Mouse (Mus musculus) heart, embryonic 16.5 days (tissue): ENCODE data around the gene Mrpl39. TPM values are rescaled to one million over a fixed set of nuclear protein-coding genes. Genes with fewer than 3 reads are reported as not detected.

ENCODE experiments used
- ATAC-seq: fragments of 200-750 bp; cut with Nextera tagmentation; replicated peaks from 2 replicates; pipeline ENCODE4 v1.8.0; 2017; ENCODE audit warnings: moderate number of reproducible peaks; ENCODE audit not compliant: insufficient read depth, low FRiP score; ENCODE audit errors: extremely low read depth
- H3K27ac ChIP-seq: fragments of 300-500 bp; sonication (generic); 2 replicates; pipeline ENCODE4 v1.5.1; 2014; ENCODE audit warnings: mild to moderate bottlenecking, low read length, control low read depth, moderate library complexity
- H3K27me3 ChIP-seq: fragments of 300-500 bp; sonication (generic); 2 replicates; pipeline ENCODE4 v1.6.1; 2014; ENCODE audit warnings: low read length, mixed read lengths; ENCODE audit not compliant: control insufficient read depth, insufficient read depth
- H3K36me3 ChIP-seq: fragments of 300-500 bp; sonication (generic); 2 replicates; pipeline ENCODE4 v1.6.1; 2014; ENCODE audit not compliant: control insufficient read depth, insufficient read depth
- H3K4me1 ChIP-seq: fragments of 300-500 bp; sonication (generic); 2 replicates; pipeline ENCODE4 v1.6.1; 2014; ENCODE audit warnings: low read length, mixed read lengths; ENCODE audit not compliant: control insufficient read depth, insufficient read depth
- H3K4me2 ChIP-seq: fragments of 300-500 bp; sonication (generic); 2 replicates; pipeline ENCODE4 v1.6.1; 2014; ENCODE audit warnings: low read depth, mild to moderate bottlenecking, control low read depth, low read length
- H3K4me3 ChIP-seq: fragments of 300-500 bp; sonication (generic); 2 replicates; pipeline ENCODE4 v1.5.1; 2014; ENCODE audit warnings: mild to moderate bottlenecking, control low read depth, low read length
- H3K9ac ChIP-seq: fragments of 300-500 bp; sonication (generic); 2 replicates; pipeline ENCODE4 v1.6.1; 2014; ENCODE audit warnings: low read length, control low read depth
- H3K9me3 ChIP-seq: fragments of 300-500 bp; sonication (generic); replicated peaks from 2 replicates; pipeline ENCODE4 v1.6.1; 2016; ENCODE audit warnings: low read length; ENCODE audit not compliant: control insufficient read depth
- WGBS: fragments of 180-500 bp; shearing (Covaris S2); extraction: QIAGEN DNeasy Blood & Tissue Kit; methylation state at CpG from one replicate; pipeline ENCODE4 v1.1.7; 2014; 5-methylcytosine and 5-hydroxymethylcytosine counted together
- polyA plus RNA-seq: library from polyadenylated mRNA; unstranded; fragments of >200 nt; fragmentation: Nextera tagmentation; extraction: Ambion mirVana; gene quantifications from 2 replicates; pipeline ENCODE4 v1.2.1, GENCODE M21; 2015

Gene Mrpl39
- polyA plus RNA-seq, 1 experiment from 2014 or later = 53.4 TPM

DNA sequence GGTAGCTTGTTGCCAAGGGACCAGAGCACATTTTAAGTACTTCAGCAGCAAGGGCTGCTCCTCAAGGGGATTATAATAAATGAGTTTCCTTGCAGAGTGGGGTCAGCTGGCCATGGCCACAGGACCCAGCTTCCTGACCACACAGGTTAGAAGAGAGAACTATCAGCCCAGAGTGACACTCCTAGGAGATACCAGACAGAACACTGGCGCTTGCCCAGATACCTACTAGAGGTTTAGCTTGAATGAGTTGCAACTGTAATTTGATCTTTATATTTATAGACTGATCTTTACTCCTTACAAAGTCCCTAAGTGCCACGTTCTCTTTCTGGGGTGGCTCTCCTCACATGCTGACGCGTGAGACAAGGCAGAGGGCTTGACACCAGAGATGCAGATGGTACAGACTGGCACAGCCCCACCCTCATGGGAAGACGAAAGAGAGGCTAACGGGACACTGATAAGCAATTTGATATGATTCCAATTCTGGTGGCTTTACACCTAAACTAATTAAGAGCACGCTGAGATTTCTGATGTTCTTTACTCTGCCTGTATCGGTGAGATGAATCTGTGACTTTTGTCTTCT lies 30.8 kb downstream of the Mrpl39 start:
- Histone ChIP-seq H3K27ac (no peak overlapping the region), H3K4me1 (no peaks in the 10 kb centered on the region; the same call in 1 of the 2 replicates), H3K4me3 (no peak overlapping the region), H3K9ac (no peak overlapping the region), H3K36me3 (no peaks in the 10 kb centered on the region), H3K9me3 (no peaks in the 10 kb centered on the region), H3K4me2 (no peak overlapping the region), H3K27me3 (peaks cover 3% of the 10 kb centered on the region; the same call in 1 of the 2 replicates)
- WGBS = 47% methylated on average over 8 of the region's 8 CpGs
- no peak for ATAC-seq

DNA sequence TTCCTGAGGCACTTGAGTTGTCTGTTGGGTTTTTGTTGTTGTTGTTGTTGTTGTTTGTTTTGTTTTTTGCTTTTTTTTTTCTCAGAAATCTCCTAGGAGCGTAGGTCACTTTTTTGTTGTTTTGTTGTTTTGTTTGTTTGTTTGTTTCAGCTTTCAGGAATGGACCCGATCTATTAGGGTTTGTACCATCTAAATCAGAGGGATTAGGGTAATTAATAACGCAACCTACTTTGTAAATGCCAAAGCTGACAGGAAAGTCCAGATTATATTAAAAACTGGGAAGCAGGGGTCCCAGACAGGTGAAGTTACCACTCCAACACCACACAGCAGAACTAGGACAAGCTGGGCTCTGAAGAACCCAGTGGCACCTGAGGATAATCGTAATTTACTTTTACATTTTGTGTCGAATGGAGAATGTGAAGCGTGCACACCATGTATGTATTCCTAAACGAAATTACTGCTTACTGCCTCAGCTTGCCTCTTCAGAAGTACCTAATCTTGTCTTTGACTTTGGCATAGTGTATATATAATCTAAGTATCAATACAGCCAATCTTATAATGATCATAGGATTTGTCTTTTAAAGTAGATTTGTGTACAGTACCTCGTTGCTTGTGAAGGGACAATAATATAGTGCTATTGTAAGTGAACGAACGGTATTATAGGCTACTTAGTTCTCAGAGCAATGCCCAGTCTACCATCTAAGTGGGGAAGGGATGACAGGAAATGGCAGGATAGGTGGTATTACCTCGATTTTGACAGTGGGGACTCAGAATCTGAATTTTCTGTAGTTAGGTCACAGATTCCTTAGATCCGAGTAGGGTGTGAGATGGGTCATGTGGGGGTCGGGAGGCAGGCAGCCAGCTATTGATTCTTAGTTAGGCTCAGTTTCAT lies 31.5 kb downstream of the Mrpl39 start:
- Histone ChIP-seq H3K4me2 (peak overlapping the region; percentile 99), H3K27me3 (peaks cover 3% of the 10 kb centered on the region; the same call in 1 of the 2 replicates), H3K36me3 (no peaks in the 10 kb centered on the region), H3K4me1 (no peaks in the 10 kb centered on the region; the same call in 1 of the 2 replicates), H3K4me3 (peak overlapping the region; percentile 68), H3K27ac (no peak overlapping the region), H3K9me3 (no peaks in the 10 kb centered on the region), H3K9ac (no peak overlapping the region; the same call in 1 of the 2 replicates)
- 64% methylated on average over 13 of the region's 13 CpGs for WGBS
- no peak for ATAC-seq

DNA sequence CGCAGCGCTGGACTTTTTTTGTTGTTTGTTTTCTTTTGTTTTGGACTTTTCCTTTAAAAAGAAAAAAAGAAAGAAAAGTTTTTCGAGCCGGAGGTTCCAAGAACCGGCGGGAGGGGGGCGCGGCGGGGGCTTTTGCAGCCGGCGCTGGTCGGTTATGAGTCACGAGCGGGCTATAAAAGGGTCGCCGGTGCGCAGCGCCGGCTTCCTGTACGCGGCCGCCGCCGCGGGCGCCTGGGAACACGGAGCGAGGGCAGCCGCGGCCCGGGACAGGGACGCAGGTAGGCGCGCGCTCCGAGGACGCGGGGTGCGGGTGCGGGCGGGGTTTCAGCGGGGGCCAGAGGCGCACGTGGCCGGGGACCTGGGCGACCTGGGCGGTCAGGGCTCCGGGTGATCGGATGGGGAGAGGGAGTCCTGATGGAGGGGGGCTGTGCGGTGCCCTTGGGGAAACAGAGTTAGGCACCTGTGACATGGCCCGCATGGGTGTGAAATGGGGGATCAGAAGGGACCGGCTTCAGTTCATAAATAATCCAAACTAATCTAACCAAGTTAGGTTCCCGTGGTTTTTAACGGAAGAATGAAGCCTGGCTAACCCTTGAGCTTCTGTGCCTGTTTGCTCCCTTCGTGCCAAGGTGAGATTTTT lies 32.3 kb downstream of the Mrpl39 start:
- Histone ChIP-seq H3K4me2 (peak overlapping the region; percentile 99), H3K9me3 (no peaks in the 10 kb centered on the region), H3K27ac (no peak overlapping the region), H3K9ac (peak overlapping the region; percentile 79), H3K27me3 (peaks cover 3% of the 10 kb centered on the region; the same call in 1 of the 2 replicates), H3K4me1 (no peaks in the 10 kb centered on the region; the same call in 1 of the 2 replicates), H3K36me3 (no peaks in the 10 kb centered on the region), H3K4me3 (peak overlapping the region; percentile 68)
- ATAC-seq = peak; percentile 86
- WGBS = under 1% methylated on average over 55 of the region's 55 CpGs

DNA sequence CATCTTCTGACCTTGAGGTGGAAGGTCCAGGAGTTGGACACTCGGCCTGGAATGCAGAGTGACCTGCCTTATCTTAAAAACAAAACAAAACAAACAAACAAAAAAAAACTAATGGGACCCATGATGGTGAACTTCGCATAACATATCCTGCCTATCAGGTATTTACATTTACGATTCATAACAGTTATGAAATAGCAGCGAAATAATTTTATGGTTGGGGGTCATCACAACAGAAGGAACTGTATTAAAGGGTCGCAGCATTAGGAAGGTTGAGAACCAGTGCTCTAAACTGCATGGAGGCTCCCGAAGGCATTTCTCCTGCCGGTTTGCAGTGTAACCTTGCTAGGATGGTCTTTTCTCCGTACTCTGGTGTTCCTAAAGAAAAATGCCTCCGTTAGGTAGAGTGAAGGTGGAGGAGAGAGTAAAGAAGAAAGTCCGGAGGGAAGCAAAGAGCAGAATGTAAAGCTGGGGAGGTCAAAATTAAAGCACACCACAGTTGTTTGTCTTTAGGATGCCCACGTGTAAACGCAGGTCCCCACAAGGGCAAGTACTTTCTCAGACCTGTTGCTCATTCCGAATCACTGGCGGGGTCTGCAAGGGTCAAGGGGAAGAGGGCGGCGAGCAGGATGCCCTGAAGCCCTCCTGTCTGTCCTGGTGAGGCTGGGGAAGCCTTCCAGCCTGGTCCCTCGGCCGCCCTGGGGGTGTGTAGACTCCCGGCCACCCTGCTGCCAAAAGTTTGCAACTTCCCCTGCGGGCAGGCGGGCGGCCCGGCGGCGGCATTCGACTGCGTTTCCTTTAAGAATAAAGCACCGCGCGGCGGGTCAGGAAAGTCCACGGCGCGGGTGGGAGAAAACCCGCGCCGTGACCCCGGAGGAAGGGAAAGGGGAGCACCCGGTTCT lies 33.1 kb downstream of the Mrpl39 start:
- no peaks in the 10 kb centered on the region for H3K9me3 ChIP-seq
- H3K27ac ChIP-seq = no peak overlapping the region
- WGBS = 15% methylated on average over 39 of the region's 39 CpGs
- ATAC-seq = peak; percentile 64
- H3K4me2 ChIP-seq = peak overlapping the region; percentile 99
- H3K27me3 ChIP-seq = peaks cover 3% of the 10 kb centered on the region; the same call in 1 of the 2 replicates
- H3K4me1 ChIP-seq = no peaks in the 10 kb centered on the region; the same call in 1 of the 2 replicates
- peak overlapping the region; percentile 68 for H3K4me3 ChIP-seq
- H3K9ac ChIP-seq = peak overlapping the region; percentile 79
- H3K36me3 ChIP-seq = no peaks in the 10 kb centered on the region

DNA sequence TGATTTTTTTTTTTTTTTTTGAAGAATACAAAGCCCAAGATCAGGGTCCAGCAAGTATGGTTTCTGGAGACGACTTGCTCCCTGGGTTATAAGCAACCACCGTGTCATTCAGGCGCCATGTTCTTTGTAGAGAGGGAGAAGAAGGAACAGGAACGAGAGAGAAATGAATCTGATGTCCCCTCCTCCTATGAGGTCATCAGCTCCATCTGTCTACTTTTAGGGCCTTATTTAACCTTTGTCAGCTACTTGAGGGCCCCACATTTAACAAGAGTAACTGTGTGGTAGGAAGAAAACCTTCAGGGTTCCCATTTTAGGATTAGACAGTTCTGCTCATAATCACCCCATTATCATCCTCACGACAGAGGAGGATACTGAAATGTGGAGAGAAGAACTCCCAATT lies 34.5 kb downstream of the Mrpl39 start:
- no peaks in the 10 kb centered on the region; the same call in 1 of the 2 replicates for H3K4me1 ChIP-seq
- H3K27ac ChIP-seq = no peak overlapping the region
- H3K9me3 ChIP-seq = no peaks in the 10 kb centered on the region
- H3K36me3 ChIP-seq = no peaks in the 10 kb centered on the region
- no peak overlapping the region for H3K4me3 ChIP-seq
- ATAC-seq = no peak
- no peak overlapping the region for H3K9ac ChIP-seq
- H3K27me3 ChIP-seq = peaks cover 3% of the 10 kb centered on the region; the same call in 1 of the 2 replicates
- WGBS = 85% methylated on average over 5 of the region's 5 CpGs
- no peak overlapping the region for H3K4me2 ChIP-seq

DNA sequence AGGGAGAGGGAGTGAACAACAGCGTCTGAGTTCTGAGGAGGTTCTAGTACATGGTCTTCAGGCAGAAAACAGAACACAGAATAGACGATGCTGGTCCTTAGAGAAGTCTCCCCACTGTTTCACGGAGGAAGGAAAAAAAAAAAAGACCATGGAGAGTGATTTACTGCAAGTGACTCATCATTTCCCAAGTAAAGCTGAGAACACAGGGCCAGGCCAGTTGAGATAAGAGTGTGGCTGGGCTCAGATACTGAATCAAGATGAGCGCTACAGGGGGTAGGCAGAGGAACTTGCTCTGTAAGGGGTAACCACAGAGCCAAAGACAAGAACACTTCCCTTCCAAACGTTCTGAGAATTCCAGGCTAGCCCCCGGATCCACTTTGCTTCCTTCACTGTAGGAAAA lies 36.8 kb downstream of the Mrpl39 start:
- Histone ChIP-seq H3K9ac (no peak overlapping the region), H3K27me3 (no peaks in the 10 kb centered on the region; the same call in 1 of the 2 replicates), H3K36me3 (no peaks in the 10 kb centered on the region), H3K27ac (no peak overlapping the region), H3K9me3 (no peaks in the 10 kb centered on the region), H3K4me2 (no peak overlapping the region), H3K4me1 (no peaks in the 10 kb centered on the region), H3K4me3 (no peak overlapping the region)
- no peak for ATAC-seq
- WGBS = 36% methylated on average over 6 of the region's 6 CpGs

DNA sequence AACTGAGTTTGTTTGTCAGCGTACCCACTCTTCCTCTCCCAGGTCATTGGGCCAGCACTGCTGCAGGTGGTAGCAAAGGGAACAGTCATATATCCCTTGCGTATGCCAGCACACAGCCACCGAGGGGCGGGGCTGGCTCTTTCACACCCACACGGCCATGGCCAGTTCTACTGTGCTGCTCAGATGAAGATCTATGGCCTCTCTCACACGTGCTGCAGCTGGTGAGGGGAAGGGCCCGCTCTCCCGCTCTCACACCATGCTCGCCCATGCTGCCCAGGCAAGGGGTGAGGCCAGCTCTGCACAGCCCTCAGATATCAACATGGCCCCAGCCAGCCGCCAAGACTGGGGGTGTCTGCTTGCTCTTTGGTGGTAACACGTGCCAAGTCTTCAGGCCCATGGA lies 39.4 kb downstream of the Mrpl39 start:
- no peak for ATAC-seq
- H3K27me3 ChIP-seq = no peaks in the 10 kb centered on the region
- no peak overlapping the region for H3K9ac ChIP-seq
- no peaks in the 10 kb centered on the region for H3K9me3 ChIP-seq
- no peaks in the 10 kb centered on the region for H3K4me1 ChIP-seq
- no peaks in the 10 kb centered on the region for H3K36me3 ChIP-seq
- no peak overlapping the region for H3K4me3 ChIP-seq
- H3K27ac ChIP-seq = no peak overlapping the region
- 80% methylated on average over 11 of the region's 11 CpGs for WGBS
- H3K4me2 ChIP-seq = no peak overlapping the region

DNA sequence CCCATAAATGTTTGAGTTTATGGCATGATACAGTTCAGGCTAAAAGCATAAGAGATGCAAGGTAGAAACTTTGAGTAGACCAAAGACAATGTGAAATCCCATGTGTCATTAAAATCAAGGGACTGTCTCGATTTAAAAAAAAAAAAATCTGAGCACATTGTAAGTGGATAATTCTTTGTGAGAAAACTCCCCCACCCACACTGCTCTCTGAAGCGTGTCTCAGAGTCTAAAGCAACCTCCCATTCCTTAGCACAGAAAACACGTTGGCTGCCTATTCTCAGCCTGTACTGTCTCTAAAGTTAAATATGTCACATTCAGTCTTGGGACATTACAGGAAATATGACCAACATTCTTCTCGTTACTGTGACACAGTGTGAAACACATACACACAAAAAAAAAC lies 53.6 kb downstream of the Mrpl39 start:
- Histone ChIP-seq H3K4me3 (no peak overlapping the region), H3K9me3 (no peaks in the 10 kb centered on the region; the same call in 1 of the 2 replicates), H3K4me1 (no peaks in the 10 kb centered on the region), H3K27me3 (no peaks in the 10 kb centered on the region), H3K4me2 (no peak overlapping the region), H3K36me3 (no peaks in the 10 kb centered on the region), H3K27ac (no peak overlapping the region), H3K9ac (no peak overlapping the region)
- ATAC-seq = no peak
- 66% methylated on average over 4 of the region's 4 CpGs for WGBS
